Mouse (Mus musculus) kidney, postnatal 25 days (tissue): ENCODE results near the gene Rtp4.

ENCODE experiments used
- DNase-seq, 2 experiments: peaks; one replicate each; pipeline ENCODE4 v3.0.0; 2021; ENCODE audit warnings: mixed read lengths in 2 of 2

Rtp4 gene

DNA sequence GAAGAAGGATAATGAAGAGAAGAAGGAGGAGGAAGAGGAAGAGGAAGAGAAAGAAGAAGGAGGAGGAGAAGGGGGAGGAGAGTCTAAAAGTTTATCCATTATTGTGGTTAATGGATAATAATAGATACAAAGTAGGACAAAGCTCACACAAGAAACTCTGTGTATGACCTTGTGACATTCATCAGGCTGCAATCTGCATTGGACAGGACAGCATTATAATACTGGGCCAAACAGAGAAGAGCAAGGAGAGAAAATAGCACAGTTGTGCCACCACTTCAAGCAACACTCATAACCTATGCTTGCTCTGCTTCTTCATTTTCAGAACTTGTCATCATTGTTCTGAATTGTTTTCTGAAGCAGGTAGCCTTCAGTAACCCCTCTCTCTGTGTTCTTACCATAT, 72.4 kb downstream of the Rtp4 start:
- no peak for DNase-seq

DNA sequence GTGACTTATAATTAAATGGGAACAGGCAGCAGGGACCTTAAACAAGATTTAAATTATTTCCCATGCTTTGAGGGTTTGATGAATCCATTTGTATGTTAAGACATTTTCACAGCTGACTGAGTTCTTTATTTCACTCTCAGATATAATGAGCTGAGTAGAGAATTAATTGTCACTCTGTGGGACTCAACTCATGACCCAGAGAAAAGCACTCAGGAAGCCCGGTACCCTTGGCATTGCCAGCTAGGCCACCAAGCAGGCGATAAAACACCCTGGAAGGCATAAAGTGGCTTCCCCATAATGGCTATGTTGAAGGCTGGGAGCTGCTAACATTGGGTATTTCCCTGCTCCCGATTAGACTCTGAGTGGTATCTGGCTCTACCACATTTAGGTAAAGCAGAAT, 76.6 kb downstream of the Rtp4 start:
- no peak for DNase-seq

GRCm38 (mm10) chr16:23597968-23598367, 77.9 kb downstream of the Rtp4 start:
- no peak for DNase-seq

DNA sequence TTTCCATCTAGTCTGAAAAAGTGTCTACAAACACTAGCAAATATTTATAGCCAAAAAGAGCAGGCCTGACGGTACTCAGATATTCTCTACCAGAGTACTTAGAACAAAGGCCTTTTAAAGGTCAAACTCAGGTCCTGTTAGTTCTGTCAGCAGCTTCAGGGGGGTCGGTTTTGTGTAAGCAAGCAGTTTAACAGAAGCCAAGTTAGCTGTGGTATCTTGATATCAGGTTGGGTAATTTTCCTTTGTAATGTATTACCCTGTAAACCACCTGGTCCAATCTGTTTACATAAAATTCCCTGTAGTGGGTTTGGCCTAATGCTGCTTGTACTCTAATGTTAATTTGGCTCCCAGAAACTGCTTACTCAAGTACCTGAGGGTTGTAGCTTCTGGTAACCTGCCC, 86.1 kb downstream of the Rtp4 start:
- DNase-seq, result no peak

DNA sequence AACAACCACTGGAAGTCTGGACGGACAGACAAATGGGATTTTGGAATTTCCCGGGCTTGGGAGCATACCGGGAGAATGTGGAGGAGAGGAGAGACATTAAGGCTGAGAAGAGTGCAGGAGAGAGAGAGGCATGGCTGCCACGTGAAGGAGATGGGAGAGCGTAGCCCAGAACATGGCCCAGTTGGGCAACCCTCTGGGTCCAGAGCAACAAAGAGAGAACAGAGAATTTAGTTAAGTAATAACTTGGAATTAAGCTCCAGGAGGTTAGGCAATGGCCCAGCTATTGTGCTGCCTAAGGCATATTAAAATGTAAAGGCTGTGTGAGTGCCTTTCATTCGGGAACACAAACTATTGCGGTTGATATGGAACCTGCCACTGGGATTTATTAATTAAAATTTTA, 86.6 kb downstream of the Rtp4 start:
- DNase-seq, result no peak

DNA sequence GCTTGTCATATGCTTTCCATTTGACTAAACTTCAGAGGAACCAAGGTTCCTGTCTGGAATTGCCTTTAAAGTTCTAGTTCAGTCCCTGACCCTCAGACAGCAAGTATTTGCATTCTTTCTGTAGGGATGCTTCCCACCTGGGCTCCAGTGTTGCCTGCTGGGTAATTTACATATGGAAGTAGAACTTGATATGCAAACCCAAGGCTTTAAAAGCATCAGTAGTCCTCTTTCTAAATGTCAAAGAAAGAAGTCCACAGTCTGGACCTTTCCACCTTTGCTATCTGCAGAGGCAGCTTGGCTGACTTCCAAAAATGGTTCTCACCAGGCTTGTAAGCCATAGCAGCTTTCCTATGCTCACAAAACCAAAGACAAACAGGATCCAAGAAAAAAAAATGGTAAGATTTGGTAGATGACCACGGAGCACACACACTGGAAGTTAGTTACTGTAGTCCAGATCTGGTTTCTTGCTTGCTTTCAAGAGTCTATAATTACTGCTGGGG, 87.9 kb downstream of the Rtp4 start:
- DNase-seq, result peak in 1 of 2 experiments; percentile 29

DNA sequence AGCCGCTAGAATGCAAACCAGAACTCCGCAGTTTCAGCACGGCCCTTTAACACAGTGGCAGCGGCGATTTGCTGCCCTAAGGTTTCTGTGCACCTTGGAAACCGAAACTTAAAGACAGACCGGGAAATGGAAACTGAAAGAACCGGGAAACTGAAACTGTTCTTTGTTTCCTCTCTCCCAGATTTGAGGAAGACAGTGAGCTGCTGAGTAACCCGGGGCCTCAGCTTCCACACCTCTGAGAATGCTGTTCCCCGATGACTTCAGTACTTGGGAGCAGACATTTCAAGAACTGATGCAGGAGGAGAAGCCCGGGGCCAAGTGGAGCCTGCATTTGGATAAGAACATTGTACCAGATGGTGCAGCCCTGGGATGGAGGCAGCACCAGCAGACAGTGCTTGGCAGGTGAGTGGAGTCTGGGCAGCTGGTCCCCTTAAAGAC, 89.7 kb downstream of the Rtp4 start:
- DNase-seq, result peak; percentile 61 to 65

GRCm38 (mm10) chr16:23624205-23624604, 104.1 kb downstream of the Rtp4 start:
- DNase-seq, result no peak

DNA sequence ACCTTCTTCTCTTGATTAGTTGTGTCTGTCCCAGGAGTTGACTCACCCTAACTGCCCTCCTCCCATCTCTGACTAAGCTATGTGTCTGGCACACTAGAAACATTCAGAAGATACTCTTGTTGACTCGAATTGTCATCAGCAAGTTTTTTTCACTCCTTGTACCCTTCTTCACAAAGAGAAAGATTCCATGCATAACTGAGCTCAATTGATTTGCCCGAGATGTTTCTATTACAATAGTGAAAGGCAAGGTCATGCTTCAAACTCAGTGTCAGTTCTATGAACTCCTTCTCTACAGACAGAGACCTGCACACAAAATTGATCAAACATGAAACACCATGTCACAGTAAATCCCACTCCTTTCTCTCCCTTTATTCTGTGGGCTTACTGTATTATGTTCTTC, 111.4 kb downstream of the Rtp4 start:
- DNase-seq, result no peak

DNA sequence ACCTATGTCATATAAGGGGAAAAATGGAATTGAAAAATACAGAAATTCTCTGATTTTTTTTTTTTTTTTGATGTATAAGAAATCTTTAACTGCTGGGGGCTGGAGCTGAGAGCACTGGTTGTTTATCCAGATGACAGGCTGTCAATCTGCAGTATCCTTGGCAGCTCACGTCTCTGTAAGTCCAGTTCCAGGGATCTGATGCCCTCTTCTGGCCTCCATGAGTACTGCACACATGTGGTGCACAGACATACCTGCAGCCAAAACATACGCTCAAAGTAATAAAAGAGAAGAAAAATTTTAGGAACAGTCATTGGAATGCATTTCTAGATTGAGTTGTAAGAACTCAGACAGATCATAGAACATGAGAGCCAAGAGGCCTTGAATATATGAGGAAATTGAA, 112.6 kb downstream of the Rtp4 start:
- no peak for DNase-seq

DNA sequence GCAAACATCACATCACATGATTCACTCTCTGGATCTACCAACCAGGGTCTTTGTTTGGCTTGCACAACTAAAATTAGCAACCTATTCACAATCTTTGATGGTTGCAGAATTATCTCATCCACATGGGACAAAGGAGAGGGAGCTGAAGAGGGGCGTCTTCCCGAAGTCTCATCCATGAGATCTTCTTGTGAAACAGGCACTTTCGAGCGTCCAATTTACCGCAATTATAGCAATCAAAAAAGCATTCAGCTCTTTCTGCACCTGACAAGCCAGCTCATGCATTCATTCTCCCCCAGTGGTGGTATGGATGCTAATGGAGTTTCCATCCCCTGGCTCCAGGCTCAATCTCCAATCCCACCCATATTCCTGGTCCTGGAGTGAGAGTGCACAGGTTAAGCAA, 132.9 kb downstream of the Rtp4 start:
- no peak for DNase-seq

- DNase-seq, result no peak
These were observed 133.4 kb downstream of the Rtp4 start for GRCm38 (mm10) chr16:23653479-23653878.

DNA sequence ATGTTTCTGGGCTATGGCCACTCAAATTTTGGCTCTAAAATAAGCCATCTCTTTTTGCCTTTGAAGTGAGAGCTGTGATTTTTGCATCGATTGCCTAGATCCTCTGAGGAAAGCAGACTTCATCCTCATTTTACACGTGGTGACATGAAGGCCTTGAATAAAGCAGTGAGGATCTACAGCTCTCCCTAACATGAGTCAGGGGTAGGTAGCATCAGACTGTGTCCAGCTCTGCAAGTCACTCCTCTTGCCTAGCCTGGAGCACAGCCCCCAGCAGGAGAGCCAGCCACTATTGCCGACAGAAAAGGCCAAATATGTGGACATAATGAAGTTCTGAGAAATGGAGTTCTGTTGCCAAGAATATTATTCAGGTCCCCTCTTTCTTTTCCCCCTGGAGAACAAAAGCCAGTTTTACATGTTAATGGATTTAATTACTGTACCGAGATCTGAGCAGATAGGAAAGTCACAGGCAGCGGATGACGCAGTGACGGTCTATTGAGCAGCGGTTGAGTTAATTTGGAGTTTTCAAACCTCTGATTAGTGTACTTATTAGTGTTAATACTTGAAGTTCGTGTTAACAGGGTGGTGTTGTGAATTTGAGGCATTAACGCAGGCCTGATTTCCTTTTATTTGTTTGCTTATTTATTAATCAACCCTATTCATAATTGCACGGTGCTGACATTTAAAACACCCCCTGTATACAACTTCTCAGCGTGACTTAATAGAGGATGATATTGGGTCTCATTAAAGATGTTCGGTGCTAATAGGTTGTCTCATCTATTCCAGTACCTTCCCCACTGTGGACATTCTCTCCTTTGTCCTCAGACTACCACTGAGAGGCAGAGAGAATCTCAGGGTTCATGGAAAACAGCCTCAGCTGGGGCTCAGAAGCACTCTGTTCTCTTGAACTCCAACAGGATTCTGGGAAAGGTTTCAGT, 139.8 kb downstream of the Rtp4 start:
- no peak for DNase-seq
